Mouse (Mus musculus) adipocyte (in vitro differentiated cells): Measurements from ENCODE around the gene Hamp2.
"Not testable (repeated sequence)": the region's sequence is repeated elsewhere in the genome, so short reads cannot be mapped to it uniquely, and the experiment has no call there.

Experiments
- DNase-seq: peaks from one replicate; pipeline ENCODE4 v3.0.0-alpha.2; 2016; ENCODE audit warnings: low spot score

Hamp2 gene

DNA sequence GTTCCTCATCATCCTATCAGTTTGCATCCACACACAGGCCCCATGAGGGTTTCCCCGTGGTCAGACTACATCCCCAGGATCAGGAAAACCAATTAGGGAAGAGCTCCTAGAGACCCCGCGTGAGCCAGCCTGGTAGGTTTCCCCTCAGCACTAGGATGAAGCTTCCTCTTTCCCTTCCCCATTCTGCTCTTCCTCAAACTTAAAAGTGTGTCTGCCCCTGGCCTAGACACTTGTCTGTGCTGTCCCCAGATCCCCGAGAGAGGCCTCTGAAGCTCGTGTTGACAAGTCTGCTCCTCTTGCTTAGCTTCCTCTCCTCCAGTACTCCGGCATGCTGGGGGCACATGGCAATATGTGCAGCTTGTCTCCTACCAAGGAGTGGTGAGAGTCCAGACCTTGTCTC lies 29.0 kb upstream of the Hamp2 start:
- DNase-seq: no peak

DNA sequence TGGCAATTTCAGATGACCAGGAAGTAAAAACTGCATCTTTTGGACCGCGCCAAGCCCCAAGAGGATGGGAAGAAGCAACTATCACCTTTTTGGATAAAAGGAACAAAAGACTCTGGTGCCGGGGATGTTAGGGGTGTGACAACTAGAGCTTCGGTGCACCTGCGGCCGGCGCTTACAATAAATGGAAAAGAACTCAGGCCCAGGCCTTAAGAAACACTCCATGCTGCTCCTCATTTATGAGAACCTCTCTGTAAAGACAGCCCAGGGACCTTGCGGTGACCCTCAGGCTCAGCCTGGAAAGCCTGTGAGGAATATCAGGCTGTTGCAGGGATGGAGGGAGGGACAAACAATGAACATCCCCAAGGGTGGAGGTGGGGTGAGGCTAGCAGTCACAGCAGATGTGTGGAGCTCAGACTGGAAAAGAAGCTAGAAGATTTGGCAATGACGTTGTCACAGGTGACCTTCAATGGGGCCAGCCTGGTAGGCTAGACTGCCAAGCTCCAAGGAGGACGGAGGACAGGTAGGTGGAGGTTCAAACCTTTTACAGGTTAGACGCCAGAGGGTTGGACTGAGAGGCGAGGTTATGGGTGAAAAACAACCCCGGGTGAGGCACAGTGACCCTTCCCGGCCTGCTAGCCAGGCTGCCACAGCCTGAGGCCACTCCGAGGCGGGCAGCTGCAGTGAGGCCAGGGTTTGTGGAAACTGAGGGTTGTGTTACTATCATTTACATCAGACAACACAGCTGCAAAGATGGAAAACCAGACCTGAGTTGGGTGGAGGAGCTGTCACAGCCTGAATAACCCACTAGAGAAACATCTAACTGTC lies 28.2 kb upstream of the Hamp2 start:
- DNase-seq: no peak

DNA sequence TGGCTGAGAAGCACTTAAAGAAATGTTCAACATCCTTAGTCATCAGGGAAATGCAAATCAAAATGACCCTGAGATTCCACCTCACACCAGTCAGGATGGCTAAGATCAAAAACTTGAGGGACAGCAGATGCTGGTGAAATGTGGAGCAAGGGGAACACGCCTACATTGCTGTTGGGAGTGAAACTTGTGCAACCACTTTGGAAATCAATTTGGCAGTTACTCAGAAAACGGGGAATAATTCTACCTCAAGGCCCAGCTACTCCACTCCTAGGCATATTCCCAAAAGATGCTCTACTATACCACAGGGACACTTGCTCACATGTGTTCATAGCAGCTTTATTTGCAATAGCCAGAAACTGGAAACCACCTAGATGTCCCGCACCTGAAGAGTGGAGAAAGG lies 25.4 kb upstream of the Hamp2 start:
- DNase-seq: peak; percentile 32

DNA sequence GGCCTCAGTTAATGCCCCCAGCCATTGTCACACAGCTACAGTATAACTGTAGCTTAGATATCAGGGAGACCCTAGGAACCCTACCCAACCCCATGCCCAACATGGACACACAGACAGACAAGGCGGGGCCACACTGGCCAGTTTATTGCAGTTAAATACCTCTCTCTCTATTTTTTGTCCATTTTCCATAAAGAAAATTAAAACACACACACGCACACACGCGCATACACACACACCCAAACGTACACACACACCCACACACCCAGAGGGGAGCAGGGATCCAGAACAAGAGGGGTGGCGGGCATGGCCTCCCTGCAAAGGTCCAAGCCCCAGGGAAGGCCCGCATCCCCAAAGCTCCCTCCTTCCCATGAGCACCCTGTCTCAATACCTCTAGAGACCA lies 21.4 kb upstream of the Hamp2 start:
- DNase-seq: no peak

DNA sequence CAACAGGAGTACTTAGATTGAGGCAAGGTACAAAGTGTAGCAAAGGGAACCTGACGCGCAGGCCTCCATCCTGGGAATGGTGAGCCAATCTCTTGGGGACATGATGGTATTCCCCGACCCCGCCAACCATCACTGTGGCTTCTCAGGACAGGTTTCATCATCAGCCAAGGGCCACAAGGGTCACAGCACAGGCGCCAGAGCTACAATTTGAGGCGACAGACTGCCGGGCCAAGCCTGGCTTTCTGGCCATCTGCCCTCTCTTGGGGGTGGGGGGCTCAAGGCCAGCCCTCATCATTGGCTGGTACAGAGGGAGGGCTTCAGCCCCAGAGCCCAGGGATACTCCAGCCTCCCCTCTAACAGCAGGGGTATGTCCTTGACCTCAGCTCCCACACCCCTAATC lies 21.0 kb upstream of the Hamp2 start:
- DNase-seq: not testable (repeated sequence)

DNA sequence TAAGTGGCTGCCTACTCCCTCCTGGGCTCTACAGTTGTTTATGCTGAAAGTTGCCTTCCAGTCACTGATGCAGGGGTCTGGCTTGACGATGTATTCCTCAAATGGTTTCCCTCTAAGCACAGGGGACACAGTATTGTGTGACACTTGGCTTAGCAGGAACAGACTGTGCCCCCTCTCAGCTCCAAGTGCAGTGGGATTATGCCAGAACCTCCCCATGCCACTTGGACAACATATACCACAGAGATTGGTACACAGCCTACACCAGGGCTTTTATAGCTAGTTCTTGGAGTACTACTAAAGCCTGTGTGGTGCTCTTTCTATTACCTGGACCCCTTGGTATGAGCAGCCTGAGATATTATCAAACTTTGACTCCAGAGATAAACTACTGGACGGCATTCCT lies 20.2 kb upstream of the Hamp2 start:
- not testable (repeated sequence) for DNase-seq

DNA sequence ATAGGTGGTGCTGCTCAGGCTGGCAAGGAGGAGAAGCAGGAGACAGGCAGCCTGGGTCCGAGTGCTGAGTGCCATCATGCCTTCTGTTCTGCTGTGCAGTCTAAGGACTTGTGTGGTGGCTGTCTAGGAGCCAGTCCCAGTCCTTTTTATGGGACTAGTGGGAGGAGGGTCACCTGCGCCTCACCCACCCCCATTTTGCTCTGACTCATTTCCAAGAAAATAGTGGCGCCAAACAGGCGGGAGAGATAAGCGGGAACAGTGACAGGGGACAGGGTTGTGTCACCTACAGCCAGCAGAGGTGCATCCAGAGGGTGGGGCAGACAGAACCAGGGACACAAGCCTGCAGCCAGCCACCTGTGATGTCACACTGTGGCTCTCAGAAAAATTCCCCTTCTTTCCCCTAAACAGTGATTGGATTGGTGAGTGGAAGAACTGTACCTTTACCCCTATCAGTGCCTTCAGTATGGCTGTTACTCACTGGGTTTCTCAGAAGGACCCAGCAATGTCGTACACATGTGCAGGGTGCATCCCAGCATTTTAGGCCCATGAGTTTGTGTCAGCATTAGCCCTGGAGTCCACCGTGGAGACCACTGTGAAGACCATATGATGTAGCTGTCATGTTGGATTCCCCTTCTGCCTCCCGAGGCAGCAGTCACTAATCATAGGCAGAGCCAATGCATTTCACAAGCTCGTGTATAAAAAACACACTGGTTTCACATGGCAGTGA lies 19.6 kb upstream of the Hamp2 start, which contains the start of gene Hamp:
TSS of gene Hamp (minus strand) at position 124 of the 727 bp plus-strand sequence.
- DNase-seq: no peak

DNA sequence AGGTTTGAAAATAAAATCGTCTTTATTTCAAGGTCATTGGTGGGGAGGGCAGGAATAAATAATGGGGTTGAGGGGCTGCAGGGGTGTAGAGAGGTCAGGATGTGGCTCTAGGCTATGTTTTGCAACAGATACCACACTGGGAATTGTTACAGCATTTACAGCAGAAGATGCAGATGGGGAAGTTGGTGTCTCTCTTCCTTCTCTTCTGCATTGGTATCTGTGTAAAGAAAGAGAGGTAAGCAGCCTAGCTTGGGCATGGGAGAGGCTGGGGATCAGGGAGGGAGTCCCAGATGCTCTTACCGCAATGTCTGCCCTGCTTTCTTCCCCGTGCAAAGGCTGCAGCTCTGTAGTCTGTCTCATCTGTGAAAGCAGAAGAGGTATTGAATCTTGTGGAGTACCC lies 17.9 kb upstream of the Hamp2 start:
- not testable (repeated sequence) for DNase-seq

DNA sequence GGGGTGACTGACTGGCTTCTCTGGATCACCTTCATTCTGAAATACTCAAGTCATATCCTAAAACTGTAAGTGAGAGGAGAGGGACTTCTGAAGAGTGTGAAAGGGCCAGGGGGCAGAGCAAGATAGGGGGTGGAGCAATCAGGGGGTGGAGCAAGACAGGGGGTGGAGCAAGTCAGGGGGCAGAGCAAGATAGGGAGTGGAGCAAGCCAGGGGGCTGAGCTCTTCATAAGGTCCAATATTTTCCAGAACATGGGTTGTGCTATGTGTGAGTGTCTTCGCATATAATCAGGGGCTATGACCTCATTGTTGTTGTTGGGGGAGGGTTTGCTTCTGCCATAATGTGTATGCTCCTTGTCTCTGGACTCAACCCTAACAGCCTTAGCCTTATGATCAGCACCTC lies 15.6 kb upstream of the Hamp2 start:
- DNase-seq: not testable (repeated sequence)

DNA sequence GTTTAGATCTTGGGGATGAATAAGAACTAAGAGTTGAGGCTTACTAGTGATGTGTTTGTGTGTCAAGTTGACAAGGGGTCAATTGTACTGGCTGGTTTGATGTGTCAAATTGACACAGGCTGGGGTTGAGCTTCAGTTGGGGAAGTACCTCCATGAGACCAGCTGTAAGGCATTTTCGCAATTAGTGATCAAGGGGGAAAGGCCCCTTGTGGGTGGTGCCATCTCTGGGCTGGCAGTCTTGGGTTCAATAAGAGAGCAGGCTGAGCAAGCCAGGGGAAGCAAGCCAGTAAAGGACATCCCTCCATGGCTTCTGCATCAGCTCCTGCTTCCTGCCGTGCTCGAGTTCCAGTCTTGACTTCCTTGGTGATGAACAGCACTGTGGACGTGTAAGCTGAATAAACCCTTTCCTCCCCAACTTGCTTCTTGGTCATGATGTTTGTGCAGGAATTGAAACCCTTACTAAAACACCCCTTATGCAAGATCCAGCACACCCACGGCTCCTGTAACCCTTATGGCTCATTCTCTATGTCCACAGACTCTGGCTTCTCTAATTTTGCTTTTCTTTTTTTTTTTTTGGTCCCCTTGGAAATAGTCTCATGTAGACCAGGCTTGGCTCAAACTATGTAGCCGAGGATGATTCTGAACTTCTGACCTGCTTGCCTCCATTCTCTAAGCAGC lies 11.1 kb upstream of the Hamp2 start:
- DNase-seq: not testable (repeated sequence)

DNA sequence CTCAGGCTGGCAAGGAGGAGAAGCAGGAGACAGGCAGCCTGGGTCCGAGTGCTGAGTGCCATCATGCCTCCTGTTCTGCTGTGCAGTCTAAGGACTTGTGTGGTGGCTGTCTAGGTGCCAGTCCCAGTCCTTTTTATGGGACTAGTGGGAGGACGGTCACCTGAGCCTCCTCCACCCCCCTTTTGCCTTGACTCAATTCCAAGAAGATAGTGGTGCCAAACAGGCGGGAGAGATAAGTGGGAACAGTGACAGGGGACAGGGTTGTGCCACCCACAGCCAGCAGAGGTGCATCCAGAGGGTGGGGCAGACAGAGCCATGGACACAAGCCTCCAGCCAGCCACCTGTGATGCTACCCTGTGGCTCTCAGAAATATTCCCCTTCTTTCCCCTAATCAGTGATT lies 410 bp downstream of the Hamp2 start:
- no peak for DNase-seq

DNA sequence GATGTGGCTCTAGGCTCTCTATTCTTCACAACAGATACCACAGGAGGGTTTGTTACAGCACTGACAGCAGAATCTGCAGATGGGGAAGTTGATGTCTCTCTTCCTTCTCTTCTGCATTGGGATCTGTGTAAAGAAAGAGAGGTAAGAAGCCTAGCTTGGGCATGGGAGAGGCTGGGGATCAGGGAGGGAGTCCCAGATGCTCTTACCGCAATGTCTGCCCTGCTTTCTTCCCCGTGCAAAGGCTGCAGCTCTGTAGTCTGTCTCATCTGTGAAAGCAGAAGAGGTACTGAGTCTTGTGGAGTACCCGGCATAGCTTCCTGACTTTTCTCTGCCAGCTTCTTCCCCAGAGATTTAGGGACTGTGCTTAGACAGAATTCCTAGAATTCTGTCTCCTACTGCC lies 2.0 kb downstream of the Hamp2 start:
- not testable (repeated sequence) for DNase-seq

DNA sequence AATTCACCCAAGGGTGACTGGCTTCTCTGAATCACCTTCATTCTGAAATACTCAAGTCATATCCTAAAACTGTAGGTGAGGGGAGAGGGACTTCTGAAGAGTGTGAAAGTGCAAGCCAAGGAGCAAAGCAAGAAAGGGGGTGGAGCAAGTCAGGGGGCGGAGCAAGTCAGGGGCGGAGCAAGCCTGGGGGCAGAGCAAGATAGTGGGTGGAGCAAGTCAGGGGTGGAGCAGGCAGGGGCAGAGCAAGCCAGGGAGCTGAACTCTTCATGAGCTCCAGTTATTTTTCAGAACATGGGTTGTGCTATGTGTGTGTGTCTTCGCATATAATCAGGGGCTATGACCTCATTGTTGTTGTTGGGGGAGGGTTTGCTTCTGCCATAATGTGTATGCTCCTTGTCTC lies 4.3 kb downstream of the Hamp2 start:
- no peak for DNase-seq

DNA sequence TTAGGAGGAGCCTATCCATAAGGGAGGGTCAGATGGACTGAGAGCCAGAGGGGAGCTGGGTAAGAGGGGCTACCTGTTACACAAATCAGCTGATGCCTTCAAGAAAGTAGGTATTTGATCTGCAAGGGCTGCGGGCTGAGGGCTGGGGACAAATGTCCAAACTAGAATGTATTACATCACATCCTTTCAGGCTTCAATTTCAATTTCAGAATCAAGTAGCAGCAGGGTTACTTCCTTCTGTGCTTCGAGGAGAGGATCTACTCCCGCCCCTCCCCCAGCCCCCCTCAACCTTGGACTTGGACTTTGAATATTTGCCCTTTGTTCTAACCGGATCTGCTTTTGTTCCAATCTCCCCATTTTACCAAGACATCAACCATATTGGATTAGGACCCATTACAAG lies 7.3 kb downstream of the Hamp2 start:
- no peak for DNase-seq

DNA sequence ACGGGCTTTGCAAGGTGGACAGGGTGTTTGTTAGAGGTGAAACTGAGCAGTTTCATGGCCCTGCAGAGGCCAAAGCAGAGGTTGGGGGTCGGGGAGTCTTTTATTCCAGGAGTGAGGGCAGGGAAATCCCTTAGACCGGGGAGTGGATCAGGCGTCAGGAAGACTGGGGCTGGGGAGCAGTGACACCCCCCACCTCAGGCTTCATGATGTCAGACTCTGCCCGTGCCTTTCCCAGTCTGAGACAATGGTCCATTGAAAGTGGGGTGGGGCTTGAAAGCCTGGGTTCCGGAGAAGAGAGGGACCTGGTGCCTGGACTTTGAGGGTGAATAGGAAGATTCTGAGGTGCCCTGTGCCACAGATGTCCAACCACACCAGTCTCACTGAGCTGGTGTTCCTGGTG lies 7.8 kb downstream of the Hamp2 start:
- DNase-seq: no peak

DNA sequence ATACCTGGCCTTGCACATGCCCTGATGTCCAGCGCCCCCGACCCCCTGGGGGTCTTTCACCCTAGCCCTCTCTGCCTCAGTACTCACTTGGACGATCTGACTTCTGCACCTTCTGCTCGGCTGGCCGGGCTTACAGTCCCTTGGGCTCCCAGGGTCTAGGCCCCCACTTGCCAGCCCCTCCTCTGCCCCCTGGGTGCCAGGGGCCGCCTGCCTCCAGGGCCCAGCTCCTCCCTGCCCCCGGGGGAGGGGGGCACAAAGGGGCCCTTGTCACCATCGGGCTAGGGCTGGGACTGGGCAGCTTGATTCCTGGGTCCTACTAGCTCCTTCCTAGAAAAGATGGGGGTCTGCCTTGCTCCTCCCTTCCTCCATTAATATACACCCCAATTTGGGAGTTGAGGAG lies 9.7 kb downstream of the Hamp2 start, which contains the start of gene Mag:
TSS of gene Mag (minus strand) at position 142 of the 400 bp plus-strand sequence.
- no peak for DNase-seq

DNA sequence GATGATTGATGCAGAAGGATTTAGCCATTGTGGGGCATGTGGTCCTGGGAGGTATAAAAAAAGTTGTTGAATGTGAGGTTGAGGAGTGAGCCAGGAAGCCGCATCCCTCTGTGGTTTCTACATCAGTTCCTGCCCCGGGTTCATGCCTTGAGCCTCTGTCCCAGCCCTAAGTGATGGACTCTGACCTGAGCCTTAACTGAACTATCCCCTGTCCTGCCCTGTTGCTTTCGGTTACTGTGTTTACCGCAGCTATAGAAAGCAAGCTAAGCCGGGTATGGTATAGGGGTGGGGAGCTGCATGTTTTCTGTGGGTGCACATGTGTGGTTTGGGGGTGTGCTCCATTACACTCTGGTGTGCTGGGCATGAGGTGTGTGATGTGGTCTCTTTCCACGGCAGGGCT lies 14.7 kb downstream of the Hamp2 start:
- DNase-seq: no peak

DNA sequence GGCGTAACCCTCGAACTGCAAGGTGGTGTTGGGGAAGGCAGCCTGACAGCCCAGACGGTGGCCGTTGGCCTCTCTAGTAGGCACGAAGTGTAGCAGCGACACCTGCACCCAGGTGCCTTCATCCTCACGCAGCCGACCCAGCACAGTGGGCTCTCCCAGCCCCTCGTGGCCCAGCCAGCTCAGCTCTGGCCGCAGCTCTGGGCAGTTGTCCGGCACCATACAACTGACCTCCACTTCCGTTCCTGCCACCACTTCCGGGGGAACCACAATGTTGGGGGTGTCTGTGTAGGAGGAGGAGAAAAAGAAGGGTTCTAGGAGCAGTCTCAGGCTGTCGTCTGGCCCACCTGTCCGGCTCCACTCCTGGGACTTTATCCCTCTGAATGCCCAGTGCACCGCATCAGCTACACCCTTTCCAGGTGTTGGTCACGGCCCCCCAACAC lies 15.5 kb downstream of the Hamp2 start:
- DNase-seq: no peak

DNA sequence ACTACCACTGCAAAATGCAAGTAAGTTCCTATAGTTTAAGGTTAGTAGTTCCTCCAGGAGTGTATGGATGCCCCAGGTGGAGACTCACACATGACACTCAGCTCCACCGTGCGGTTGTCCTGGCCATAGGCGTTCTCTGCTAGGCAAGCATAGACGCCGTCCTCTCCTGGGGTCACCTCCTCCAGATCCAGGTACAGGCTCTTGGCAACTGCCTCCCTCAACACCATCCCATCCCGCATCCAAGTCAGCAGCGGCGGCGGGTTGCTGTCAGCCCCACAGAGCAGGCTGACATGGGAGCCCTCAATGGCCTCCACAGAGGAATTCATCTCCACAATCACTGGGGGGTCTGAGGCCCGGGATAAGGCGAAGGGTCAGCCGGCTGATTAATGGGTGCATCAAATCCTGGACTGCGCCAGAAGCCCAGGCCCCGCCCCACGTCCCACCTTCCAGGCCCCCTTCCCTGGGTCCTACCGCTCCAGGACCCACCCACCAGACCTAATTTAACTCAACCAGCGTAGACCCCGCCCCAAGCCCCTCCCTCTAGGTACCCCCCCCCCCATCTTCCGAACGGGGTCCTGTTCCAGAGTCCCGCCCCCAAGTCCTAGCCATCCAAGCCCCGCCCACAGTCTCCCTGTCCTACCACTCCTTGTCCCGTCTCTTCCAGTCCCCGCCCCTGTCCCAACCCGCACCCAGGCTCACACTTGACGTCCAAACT lies 16.0 kb downstream of the Hamp2 start:
- no peak for DNase-seq

DNA sequence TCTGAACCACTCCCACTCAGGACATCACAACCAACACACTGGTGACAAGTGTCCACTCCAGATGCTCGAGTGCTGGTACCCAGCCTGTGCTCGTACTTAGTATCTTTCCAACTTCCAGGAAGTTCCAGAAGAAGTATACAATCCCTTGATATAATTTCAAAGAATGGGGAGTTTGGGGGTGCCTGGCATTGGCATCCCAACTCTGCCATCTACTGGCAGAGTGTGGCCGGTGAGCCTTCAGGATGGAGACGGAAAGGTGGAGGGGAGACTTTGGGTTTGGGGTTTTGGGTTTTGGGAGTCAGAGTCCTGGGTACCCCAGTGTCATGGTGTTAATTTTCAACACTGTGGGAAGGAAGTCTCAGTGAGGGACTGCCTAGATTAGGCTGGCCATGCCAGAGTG lies 20.4 kb downstream of the Hamp2 start:
- DNase-seq: peak; percentile 10

DNA sequence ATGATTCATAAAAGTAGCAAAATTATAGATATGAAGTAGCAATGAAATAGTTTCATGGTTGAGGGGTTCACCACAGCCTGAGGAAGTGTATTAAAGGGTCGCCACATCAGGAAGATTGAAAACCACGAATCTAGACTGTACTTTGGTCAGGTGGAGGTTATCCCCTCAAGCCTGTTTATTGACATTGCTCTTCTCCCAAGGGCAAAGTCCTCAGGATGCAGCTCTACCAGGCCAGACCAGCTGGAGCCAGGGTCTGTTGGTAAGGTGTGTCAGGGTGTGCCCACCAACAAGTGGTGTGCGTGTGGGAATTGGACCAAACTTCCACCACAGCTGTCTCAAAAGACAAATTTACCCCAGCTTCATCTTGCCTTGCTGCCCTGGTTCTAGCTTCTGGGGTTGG lies 29.3 kb downstream of the Hamp2 start:
- no peak for DNase-seq

DNA sequence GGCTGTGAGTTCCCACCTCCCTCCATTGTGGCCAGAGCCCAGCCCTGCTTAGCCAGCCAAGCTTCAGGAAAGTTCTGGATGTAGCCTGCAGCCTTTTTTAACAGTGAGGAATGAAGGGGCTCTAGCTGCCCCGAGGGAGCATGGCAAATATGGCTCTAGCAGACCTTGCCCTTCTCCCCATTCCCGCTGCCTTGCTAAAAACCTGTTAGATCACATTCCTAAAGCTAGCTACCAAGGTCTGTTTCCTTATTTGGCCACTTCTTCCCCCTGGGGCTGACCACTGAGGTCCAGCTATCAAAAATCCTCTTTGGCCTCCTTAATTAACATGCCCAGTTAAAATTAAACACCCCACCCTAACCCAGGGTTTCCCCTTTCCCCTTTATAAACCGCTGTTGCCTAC lies 32.0 kb downstream of the Hamp2 start:
- DNase-seq: no peak
